Mouse (Mus musculus) testis, adult 2 months (tissue): ENCODE results near the gene Sucnr1. TPM values are rescaled to one million over a fixed set of nuclear protein-coding genes. Genes with fewer than 3 reads are reported as not detected.
"Not testable (repeated sequence)": the region's sequence is repeated elsewhere in the genome, so short reads cannot be mapped to it uniquely, and the experiment has no call there.

ENCODE experiments used
- H3K27ac ChIP-seq: fragments of 200-500 bp; 2 replicates; pipeline ENCODE4 v1.5.1; 2012; ENCODE audit warnings: low read depth, low read length; ENCODE audit not compliant: control insufficient read depth, insufficient read depth
- H3K27me3 ChIP-seq: fragments of 200-500 bp; 2 replicates; pipeline ENCODE4 v1.6.1; 2012; ENCODE audit warnings: mild to moderate bottlenecking, low read length, moderate library complexity; ENCODE audit not compliant: control insufficient read depth, insufficient read depth
- H3K36me3 ChIP-seq: fragments of 200-500 bp; 2 replicates; pipeline ENCODE4 v1.6.1; 2012; ENCODE audit warnings: mild to moderate bottlenecking, low read length; ENCODE audit not compliant: control insufficient read depth, insufficient read depth
- H3K4me1 ChIP-seq: fragments of 200-500 bp; 2 replicates; pipeline ENCODE4 v1.6.1; 2012; ENCODE audit warnings: low read length; ENCODE audit not compliant: control insufficient read depth, insufficient read depth
- H3K4me3 ChIP-seq: fragments of 200-500 bp; 2 replicates; pipeline ENCODE4 v1.5.1; 2012; ENCODE audit warnings: low read depth, mild to moderate bottlenecking, low read length, moderate library complexity, mixed read lengths; ENCODE audit not compliant: control insufficient read depth
- CTCF ChIP-seq: fragments of 200-500 bp; IDR thresholded peaks from 2 replicates; pipeline ENCODE4 v1.5.1; 2012; ENCODE audit warnings: low read depth, mild to moderate bottlenecking, inconsistent platforms, low read length, moderate library complexity; ENCODE audit not compliant: control insufficient read depth, insufficient read depth, insufficient replicate concordance
- POLR2A ChIP-seq: fragments of 200-500 bp; IDR thresholded peaks from 2 replicates; pipeline ENCODE4 v1.6.1; 2012; ENCODE audit warnings: low read depth, mild to moderate bottlenecking, inconsistent platforms, low read length, moderate library complexity; ENCODE audit not compliant: control insufficient read depth
- polyA plus RNA-seq: library from polyadenylated mRNA; depleted of rRNA; stranded (reverse); fragments of >200 nt; gene quantifications from 2 replicates; pipeline ENCODE4 v1.2.3, GENCODE M21; 2012

Gene Sucnr1
- polyA plus RNA-seq, 1 experiment = 0.10 TPM

DNA sequence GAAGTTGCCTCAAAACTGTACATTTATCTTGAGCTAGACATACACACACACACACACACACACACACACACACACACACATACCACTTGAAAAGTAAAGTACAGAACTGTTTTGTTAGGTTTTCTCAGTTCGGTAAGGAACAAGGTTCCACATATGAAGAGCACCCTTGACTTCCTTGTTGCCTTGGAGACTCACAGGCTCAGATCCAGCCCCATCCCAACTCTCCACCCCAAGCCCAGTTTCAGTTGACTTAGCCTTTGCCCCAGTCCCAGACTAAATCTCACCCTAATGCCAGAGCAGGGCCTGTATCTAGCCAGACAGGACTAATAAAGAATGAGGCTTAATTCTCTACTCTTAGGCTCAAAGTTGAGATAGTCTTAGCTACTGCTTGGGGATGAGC lies 16.9 kb downstream of the Sucnr1 start:
- Histone ChIP-seq H3K27me3 (no peaks in the 10 kb centered on the region), H3K4me1 (no peaks in the 10 kb centered on the region), H3K36me3 (no peaks in the 10 kb centered on the region), H3K4me3 (no peak overlapping the region), H3K27ac (no peak overlapping the region)
- TF ChIP-seq CTCF = no peak
- no peak for TF ChIP-seq POLR2A

DNA sequence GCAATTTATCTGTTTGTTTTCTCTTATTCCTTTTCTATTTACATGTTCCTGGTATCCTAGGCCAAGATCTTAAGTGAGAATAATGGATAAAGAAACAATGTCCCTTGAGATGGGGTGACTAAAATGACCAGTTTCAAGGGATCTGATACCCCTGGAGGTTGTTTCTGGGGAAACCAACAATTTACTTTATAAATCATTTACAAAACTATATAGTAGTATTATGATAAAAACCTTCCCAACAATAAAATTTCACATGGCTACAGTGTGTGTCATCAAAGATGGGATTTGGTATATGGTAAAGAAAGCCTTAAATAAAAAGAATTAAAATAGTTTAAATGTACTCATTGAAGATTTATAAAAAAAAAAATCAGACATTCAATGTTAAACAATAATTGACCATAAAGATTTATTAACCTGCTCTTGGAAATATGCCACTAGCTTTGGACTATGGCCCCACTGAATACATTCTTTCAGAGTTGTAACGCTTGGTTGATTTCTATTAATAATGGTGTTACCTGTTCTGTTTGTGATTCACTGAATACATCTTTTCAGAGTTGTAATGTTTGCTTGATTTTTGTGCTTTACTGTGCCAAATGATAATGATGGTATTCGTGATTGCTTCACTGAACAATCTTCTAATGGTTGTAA lies 22.9 kb downstream of the Sucnr1 start:
- Histone ChIP-seq H3K27ac (no peak overlapping the region), H3K4me1 (no peaks in the 10 kb centered on the region), H3K27me3 (no peaks in the 10 kb centered on the region), H3K36me3 (no peaks in the 10 kb centered on the region), H3K4me3 (no peak overlapping the region)
- TF ChIP-seq POLR2A (no peak), CTCF (no peak)

DNA sequence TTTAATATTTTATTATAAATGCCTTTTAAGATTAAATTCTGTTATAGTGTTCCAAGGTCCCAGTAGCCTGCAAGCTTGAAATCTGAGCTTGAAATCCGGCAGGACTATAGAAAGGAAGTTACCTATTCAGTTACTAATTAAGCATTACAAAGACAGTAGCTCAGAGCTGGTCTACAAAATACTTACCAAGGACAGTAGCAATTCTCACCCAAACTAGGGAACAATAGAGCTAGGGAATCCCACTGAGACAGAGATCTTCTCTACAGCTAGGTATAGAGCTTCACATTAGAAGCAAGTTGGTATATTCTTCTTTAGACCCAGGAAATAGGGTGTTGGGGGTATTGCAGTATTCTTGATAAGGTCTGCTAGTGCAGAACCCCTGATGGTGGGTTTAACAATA lies 24.8 kb downstream of the Sucnr1 start:
- H3K4me1 ChIP-seq, H3K27me3 ChIP-seq, H3K4me3 ChIP-seq, H3K27ac ChIP-seq, H3K36me3 ChIP-seq: not testable (repeated sequence)

DNA sequence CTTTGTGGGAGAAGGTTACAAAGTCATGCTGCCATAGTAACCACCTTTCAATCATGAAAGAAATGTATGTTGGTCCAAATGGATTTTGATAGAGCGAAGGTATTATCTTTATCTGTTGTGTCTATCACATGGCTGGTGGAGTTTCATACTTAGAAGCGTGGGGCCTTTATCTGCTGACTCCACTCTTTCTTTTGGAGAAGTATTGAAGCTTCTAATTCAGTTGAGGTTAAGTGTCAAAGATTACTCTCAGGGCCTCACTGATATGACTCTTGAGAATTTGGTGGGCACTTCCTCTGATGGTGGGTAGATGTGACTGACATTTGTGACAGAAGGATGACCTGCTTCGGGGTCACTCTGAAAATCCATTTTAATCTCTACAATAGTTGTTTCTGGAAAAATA lies 26.1 kb downstream of the Sucnr1 start:
- Histone ChIP-seq H3K27me3 (no peaks in the 10 kb centered on the region), H3K27ac (no peak overlapping the region), H3K36me3 (no peaks in the 10 kb centered on the region), H3K4me1 (no peaks in the 10 kb centered on the region), H3K4me3 (no peak overlapping the region)
- TF ChIP-seq CTCF (no peak), POLR2A (no peak)

DNA sequence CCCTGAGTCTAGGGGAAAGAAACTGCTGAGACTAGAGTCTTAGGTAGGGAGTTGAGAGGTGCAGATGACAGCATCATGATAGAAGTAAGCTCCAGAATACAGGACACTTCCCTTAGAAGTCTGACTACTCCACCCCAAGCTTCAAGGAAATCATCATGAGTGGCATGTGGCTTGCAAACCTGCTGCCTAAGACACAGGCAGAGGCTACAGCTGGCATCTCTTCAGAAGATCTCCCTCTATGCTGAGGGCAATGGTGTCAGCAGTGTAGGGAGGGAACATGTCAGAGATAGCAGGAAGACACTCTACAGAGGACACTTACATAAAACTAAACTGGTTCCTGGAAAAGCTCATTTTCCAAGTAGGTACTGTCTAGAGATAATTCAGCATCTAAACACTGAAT lies 27.1 kb downstream of the Sucnr1 start:
- no peaks in the 10 kb centered on the region for H3K4me1 ChIP-seq
- no peak overlapping the region for H3K27ac ChIP-seq
- TF ChIP-seq CTCF = no peak
- no peak for TF ChIP-seq POLR2A
- no peak overlapping the region for H3K4me3 ChIP-seq
- H3K27me3 ChIP-seq = no peaks in the 10 kb centered on the region
- no peaks in the 10 kb centered on the region for H3K36me3 ChIP-seq

DNA sequence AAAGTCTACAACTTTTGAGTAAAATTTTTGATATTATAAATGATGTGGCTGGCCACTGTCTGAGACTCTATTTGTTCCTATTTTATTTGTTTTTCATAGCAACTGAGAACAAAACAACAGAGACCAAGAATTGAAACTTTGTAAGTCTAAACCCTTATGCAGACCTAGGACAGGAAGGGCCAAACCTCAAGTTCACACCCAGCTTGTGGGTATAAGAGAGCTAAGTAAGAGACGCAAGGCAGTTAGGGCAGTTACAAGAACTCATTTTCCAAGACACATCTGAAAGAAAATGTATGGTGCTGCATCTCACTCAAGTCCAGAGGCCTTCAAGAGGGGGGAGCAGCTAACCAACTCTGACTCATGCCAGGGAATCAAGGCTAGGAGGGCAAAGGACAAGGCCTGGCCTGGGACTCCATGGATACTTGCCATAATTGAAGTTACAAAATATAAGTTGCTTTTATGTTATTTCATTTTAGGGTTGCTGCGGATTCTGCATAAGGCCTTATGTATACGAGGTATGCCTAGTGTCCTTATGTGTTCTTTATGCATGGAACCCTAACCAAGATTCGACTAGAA lies 29.6 kb downstream of the Sucnr1 start:
- Histone ChIP-seq H3K36me3 (no peaks in the 10 kb centered on the region), H3K4me1 (no peaks in the 10 kb centered on the region), H3K27me3 (no peaks in the 10 kb centered on the region), H3K4me3 (no peak overlapping the region), H3K27ac (no peak overlapping the region)
- TF ChIP-seq POLR2A = no peak
- no peak for TF ChIP-seq CTCF

DNA sequence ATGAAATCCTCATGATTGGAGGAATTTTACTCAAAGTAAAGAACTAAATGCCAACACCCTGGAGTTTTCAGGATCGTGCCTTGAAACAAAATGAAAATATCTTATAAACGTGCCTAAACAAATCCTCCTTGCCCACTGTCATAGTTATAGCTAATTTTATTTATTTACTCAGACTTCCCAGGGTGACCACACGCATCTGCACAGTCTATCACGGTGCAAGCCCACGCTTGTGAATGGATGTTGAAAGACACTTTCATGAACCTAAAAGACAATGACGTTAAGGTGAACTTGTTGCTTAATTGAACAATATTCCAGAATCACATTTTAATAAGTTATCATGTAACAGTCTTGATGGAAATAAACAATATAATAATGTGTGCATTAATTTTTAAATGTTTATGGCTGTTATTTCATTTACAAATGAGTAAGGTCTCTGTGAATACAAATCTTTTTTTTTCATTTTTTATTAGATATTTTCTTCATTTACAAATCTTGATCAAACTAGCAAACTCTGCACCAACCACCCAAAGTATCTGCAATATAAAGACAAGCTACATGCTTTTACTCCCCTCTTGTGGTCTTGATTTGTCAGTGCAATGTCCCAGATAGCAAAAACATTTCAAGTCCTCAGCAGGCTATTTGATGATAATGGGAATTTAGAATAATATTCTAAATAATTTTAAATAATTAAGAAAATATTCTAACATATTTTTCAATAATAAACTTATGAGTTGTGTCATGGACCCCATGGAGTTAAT lies 30.4 kb downstream of the Sucnr1 start:
- no peak for TF ChIP-seq POLR2A
- no peak for TF ChIP-seq CTCF
- H3K4me1 ChIP-seq = no peaks in the 10 kb centered on the region
- H3K36me3 ChIP-seq = no peaks in the 10 kb centered on the region
- H3K27ac ChIP-seq = no peak overlapping the region
- no peaks in the 10 kb centered on the region for H3K27me3 ChIP-seq
- H3K4me3 ChIP-seq = no peak overlapping the region

DNA sequence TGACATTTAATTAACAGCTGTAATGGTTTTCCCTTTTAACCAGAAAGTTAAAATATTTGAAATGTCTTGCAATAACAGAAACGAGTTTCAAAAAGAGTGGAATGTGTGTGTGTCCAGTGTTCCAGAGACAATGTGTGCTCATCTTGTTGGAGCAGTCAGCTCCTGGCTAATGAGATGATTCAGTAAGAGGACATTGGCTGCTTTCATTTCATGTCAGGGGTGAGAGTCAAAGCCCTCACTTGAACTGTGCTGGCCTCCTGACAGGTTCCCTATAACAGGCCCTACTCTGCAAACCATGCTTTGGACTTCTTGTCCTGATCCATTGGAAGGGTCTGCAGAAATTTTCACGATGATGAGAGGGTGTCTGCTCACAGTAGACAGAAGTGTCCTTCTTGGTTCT lies 32.9 kb downstream of the Sucnr1 start:
- no peak for TF ChIP-seq POLR2A
- TF ChIP-seq CTCF = no peak
- H3K4me1 ChIP-seq = no peaks in the 10 kb centered on the region
- H3K4me3 ChIP-seq = no peak overlapping the region
- H3K27ac ChIP-seq = no peak overlapping the region
- H3K27me3 ChIP-seq = no peaks in the 10 kb centered on the region
- no peaks in the 10 kb centered on the region for H3K36me3 ChIP-seq
